Mouse (Mus musculus) heart, postnatal 25 days (tissue): ENCODE results near the gene Arhgap32. TPM values are rescaled to one million over a fixed set of nuclear protein-coding genes. Genes with fewer than 3 reads are reported as not detected.

Experiments
- DNase-seq: peaks from one replicate; pipeline ENCODE4 v3.0.0; 2022; ENCODE audit warnings: low spot score
- intact Hi-C: fragments of 180-260 bp; cut with DNase I; formaldehyde crosslinking; loops from one replicate; pipeline ENCODE4 v1.15.1; 2025
- total RNA-seq, 2 experiments: library from RNA; stranded (reverse); gene quantifications; 2 replicates each; pipeline ENCODE4 v1.2.3; 2021

The Arhgap32 gene
- total RNA-seq, 2 experiments from 2014 or later: 20.3 to 21.7 TPM

- intact Hi-C loops: no loop called here
- no peak for DNase-seq
Observed at GRCm38 (mm10) chr9:32242921-32243617, 127.1 kb downstream of the Arhgap32 start.

GRCm38 (mm10) chr9:32245237-32245636 is 129.3 kb downstream of the Arhgap32 start:
- no peak for DNase-seq
- intact Hi-C loops: no loop called here

GRCm38 (mm10) chr9:32246123-32246716 is 130.3 kb downstream of the Arhgap32 start:
- intact Hi-C loops: no loop called here
- no peak for DNase-seq

- intact Hi-C loops: no loop called here
- DNase-seq: no peak
Observed at GRCm38 (mm10) chr9:32250486-32250885, 134.6 kb downstream of the Arhgap32 start.

GRCm38 (mm10) chr9:32253721-32254120 is 137.8 kb downstream of the Arhgap32 start:
- no peak for DNase-seq
- intact Hi-C loops: no loop called here

GRCm38 (mm10) chr9:32257365-32257764 is 141.4 kb downstream of the Arhgap32 start:
- intact Hi-C loops: no loop called here
- DNase-seq: no peak

GRCm38 (mm10) chr9:32257882-32258281 is 141.9 kb downstream of the Arhgap32 start:
- intact Hi-C loops: no loop called here

GRCm38 (mm10) chr9:32271896-32272444 is 156.0 kb downstream of the Arhgap32 start:
- intact Hi-C loops: loop anchor here (1.0 to 5.0 kb wide), 5 partner anchors 40 to 975 kb away; no protein-coding TSS in a partner anchor

More at GRCm38 (mm10) chr9:32257882-32258281, 141.9 kb downstream of the Arhgap32 start:
- no peak for DNase-seq

GRCm38 (mm10) chr9:32278052-32278451 is 162.1 kb downstream of the Arhgap32 start:
- DNase-seq: no peak
- intact Hi-C loops: no loop called here

More at GRCm38 (mm10) chr9:32271896-32272444, 156.0 kb downstream of the Arhgap32 start:
- no peak for DNase-seq

- intact Hi-C loops: no loop called here
Observed at GRCm38 (mm10) chr9:32279789-32280188, 163.9 kb downstream of the Arhgap32 start.

GRCm38 (mm10) chr9:32280456-32280855 is 164.5 kb downstream of the Arhgap32 start:
- intact Hi-C loops: no loop called here

More at GRCm38 (mm10) chr9:32279789-32280188, 163.9 kb downstream of the Arhgap32 start:
- no peak for DNase-seq

GRCm38 (mm10) chr9:32283591-32283990 is 167.7 kb downstream of the Arhgap32 start:
- DNase-seq: no peak
- intact Hi-C loops: no loop called here

More at GRCm38 (mm10) chr9:32280456-32280855, 164.5 kb downstream of the Arhgap32 start:
- DNase-seq: no peak

- no peak for DNase-seq
- intact Hi-C loops: no loop called here
Observed at GRCm38 (mm10) chr9:32291618-32292017, 175.7 kb downstream of the Arhgap32 start.

GRCm38 (mm10) chr9:32292686-32293085 is 176.8 kb downstream of the Arhgap32 start:
- DNase-seq: peak; percentile 6
- intact Hi-C loops: no loop called here

- intact Hi-C loops: no loop called here
- no peak for DNase-seq
Observed at GRCm38 (mm10) chr9:32295061-32295800, 179.3 kb downstream of the Arhgap32 start.

- no peak for DNase-seq
- intact Hi-C loops: no loop called here
Observed at GRCm38 (mm10) chr9:32302501-32303150, 186.7 kb downstream of the Arhgap32 start.

GRCm38 (mm10) chr9:32311786-32312185 is 195.8 kb downstream of the Arhgap32 start:
- no peak for DNase-seq
- intact Hi-C loops: loop anchor here (5.0 kb wide), 1 partner anchor 39 kb away; no protein-coding TSS in a partner anchor

- no peak for DNase-seq
- intact Hi-C loops: loop anchor here (5.0 kb wide), 1 partner anchor 40 kb away; no protein-coding TSS in a partner anchor
Observed at GRCm38 (mm10) chr9:32312208-32312607, 196.3 kb downstream of the Arhgap32 start.

GRCm38 (mm10) chr9:32314071-32314470 is 198.1 kb downstream of the Arhgap32 start:
- intact Hi-C loops: loop anchor here (2.0 to 5.0 kb wide), 2 partner anchors 27 to 42 kb away; no protein-coding TSS in a partner anchor
- peak; percentile 65 for DNase-seq
